Mouse (Mus musculus) embryo, embryonic 9.5 days (tissue): Measurements from ENCODE around the gene Kctd12.

ENCODE experiments used
- DNase-seq: peaks from one replicate; pipeline ENCODE4 v3.0.0-alpha.2; 2017; ENCODE audit errors: extremely low spot score

The Kctd12 gene

GRCm38 (mm10) chr14:102965841-102966240 is 16.6 kb downstream of the Kctd12 start:
- DNase-seq: no peak

DNA sequence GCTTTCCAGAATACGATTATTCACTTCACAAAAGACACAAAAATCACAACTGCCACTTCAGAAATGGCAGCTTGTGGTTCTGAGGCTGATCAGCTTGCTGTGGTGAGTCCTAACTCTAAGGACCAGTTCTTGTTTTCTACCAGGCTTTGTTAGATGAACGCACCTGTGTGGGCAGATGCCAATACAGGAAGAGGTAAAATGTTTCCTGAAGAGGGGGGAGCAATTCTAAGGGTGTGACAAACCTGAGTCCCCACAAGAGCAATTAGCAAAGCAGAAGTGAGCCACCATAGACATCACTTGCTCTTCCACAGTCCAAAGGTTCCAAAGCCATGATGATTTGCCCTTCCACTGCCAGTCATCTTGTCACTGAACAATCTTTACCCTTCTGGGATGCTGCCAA is 20.4 kb downstream of the Kctd12 start:
- no peak for DNase-seq

DNA sequence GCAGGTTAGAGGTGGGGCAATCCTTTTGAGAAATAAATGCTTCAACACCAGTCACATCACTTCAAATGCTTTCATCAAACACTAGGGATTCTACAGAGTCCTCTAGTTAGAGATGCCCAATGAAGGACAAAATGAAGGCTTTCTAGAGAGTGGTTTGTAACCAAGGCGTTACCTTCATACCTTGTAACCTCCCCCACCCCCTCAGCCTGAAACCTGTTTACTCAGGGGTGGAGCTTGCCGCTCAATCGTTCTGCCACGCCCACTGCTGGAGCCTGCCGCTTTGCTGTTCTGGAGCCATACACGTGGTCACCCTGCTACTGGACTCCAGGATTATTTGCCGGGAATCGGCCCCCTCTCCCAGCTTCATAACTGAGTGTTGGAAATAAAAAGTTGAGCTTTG is 28.9 kb downstream of the Kctd12 start:
- no peak for DNase-seq

DNA sequence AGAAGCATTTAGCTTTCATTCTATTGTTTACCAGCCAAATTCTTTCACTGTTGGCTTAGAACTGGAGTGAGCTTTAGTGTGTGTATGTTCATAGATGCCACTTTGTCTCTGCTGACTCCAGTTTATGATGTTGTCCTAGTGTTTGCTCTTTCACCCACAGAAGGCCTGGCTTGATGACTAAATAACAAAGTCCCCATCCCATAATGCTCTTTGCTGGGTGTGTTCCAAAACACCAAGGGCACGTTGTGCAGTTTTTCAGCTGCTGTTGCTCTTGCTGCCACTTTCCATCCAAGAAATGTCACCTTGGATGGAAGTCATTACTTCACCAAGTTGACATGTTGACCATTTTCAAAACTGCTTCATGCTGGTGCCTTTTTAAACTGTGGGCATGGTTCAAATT is 30.5 kb downstream of the Kctd12 start:
- DNase-seq: no peak

DNA sequence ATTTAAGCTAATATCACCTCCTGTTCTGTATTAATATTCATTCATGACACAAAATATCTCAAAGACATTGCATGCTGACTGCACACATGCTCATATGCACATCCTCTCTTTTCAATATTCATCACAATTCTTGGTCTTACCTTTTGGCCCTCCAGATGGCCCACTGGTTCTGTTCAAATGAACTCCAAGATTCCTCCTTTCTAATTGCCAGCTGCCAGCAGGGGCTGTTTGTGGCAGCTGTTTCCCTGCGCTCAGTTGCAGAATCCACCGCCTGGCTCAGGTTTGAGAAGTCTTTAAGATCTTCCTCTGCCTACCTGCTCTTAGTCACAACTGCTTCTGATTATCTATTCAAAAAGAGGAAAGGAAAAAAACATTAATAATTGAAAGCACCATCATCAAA is 34.6 kb downstream of the Kctd12 start:
- no peak for DNase-seq

DNA sequence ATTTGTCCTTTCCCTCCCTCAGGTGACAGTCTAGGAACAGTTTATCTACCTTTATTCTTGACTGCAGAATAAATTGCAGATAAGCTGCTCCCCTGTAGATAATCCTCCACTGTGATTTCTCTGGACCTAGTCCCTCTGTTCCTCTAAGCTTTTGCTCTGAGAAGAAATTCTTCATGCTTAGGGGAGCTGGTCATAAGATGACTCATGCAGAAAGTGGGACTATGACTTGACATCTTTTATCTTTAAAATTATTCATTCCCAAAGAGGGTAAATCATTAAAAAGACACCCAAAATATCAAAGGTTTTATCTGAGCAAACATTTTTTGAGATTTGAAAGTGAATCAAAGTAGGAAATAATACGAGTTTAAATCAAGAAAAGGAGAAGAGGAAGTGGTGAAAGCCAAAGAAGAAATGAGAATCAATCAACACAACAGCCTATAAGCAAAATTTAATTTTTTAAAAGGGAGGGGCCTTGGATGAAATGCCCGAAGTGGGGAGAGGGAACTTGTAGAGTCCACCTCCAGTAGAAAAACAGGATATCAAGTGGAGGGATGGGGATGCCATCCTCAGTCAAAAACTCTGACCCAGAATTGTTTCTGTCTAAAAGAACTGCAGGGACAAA is 40.1 kb downstream of the Kctd12 start:
- DNase-seq: no peak

GRCm38 (mm10) chr14:102934878-102935277 is 47.6 kb downstream of the Kctd12 start:
- no peak for DNase-seq

DNA sequence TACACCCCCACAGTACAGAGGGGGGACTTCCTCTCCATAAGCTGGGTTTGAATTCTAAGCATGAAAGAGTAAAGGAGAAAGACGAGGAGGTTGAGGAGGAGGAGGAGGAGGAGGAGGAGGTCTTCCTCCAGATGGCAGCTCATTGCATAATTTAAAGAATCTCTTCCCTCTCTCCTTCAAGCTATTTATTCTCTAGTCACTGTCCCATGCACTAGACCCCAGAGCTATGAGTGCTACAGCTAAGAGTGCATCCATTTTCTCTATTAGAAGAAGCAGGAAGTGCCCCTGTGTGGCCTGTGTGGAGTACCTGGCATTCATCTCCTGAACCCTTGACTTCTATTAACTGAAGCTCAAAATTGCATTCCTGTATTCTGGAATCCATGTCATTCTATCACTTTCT is 51.5 kb downstream of the Kctd12 start:
- DNase-seq: no peak

DNA sequence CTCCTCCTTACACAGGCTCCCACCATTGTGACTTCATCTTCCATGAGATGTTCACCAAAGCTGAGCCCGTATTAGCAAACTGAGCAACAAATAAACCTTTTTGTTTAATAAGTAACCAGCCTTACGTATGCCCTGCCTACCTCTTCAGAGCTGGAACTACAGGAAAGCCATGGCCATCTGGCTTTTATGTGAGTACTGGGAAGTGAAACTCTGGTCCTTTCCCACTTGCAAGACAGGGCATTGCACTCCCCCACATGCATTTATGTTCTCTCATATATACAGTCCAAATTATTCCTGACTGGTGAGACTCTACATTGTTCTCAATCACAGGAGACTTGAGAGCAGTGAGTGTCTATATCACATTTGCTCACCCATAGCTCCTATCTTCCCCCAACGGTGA is 52.9 kb downstream of the Kctd12 start:
- DNase-seq: no peak

DNA sequence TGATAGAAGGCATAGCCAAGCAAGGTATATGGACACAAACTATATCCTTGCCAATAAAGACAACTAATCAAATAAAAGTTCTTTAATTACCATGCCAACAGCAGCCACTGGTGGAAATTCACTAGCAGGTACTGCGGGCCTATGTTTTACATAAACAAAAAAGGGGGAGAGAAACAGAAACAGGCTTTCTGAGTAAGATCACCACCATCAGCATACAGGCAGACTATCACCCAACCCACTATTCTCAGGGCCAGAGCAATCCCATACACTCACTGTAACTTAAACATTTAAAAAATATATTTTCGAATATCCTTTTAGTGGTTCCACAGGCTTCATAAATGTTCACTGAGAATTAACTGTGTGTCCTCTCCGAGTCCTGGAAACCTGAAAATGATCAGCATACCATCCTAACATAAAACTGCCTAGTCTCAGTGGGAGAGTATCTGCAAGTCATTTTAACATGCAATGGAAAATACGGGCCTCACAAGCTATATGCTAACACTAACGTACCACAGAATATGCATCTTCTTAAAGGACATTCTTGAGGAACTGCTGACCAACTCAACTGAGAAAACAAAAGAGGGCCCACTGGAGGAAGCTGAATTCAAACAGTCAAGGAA is 54.5 kb downstream of the Kctd12 start:
- no peak for DNase-seq
